Mouse (Mus musculus): Measurements from ENCODE around the gene Rbm12. TPM values are rescaled to one million over a fixed set of nuclear protein-coding genes. Genes with fewer than 3 reads are reported as not detected.

Gene Rbm12
- total RNA-seq (2023): 10 to 100 TPM; 36.8 to 44.8 TPM

GRCm38 (mm10) chr2:156111358-156112079 lies at the start of gene Rbm12, which contains the start of gene Cpne1:
Gene Rbm12 (minus strand): TSS chr2:156111978.
Gene Cpne1 (minus strand): TSS chr2:156111965.

GRCm38 (mm10) chr2:156143953-156144724 lies 32.4 kb upstream of the Rbm12 start, which contains the start of the genes Romo1 and Nfs1:
Gene Romo1 (plus strand): TSS chr2:156144039.
Gene Nfs1 (minus strand): TSS chr2:156144186.

GRCm38 (mm10) chr2:156126992-156127391 lies 15.2 kb upstream of the Rbm12 start, which contains the start of gene Gm28036:
Gene Gm28036 (minus strand): TSS chr2:156127092.

GRCm38 (mm10) chr2:156065099-156066041 lies 46.4 kb downstream of the Rbm12 start, which contains the start of gene Spag4:
Gene Spag4 (plus strand): TSS chr2:156065175.

GRCm38 (mm10) chr2:156052816-156053215 lies 59.0 kb downstream of the Rbm12 start, which contains the start of gene Fer1l4:
Gene Fer1l4 (minus strand): TSS chr2:156052947.

Other genes with a start within 250 kb of the Rbm12 start
- 10 to 100 TPM; 35.4 to 40.9 TPM for gene Uqcc1, start 181.7 kb downstream of the Rbm12 start, total RNA-seq (2023)
- gene Gm15557, start 171.2 kb downstream of the Rbm12 start, total RNA-seq (2023): not detected
- gene Gdf5, start 166.6 kb downstream of the Rbm12 start, total RNA-seq (2023): not detected
- 10 to 100 TPM; 65.6 to 75.0 TPM for gene Cep250, start 155.5 kb downstream of the Rbm12 start, total RNA-seq (2023)
- gene 6430550D23Rik, start 104.0 kb downstream of the Rbm12 start, total RNA-seq (2023): 1 to 10 TPM in 1 of 2 experiments, under 1 TPM in 1; 0.78 to 1.7 TPM
- 100 to 1,000 TPM in 1 of 2 experiments, 10 to 100 TPM in 1; 89.9 to 105 TPM for gene Ergic3, start 103.9 kb downstream of the Rbm12 start, total RNA-seq (2023)
- not detected for gene Fer1l4, start 59.0 kb downstream of the Rbm12 start, total RNA-seq (2023)
- 1 to 10 TPM; 4.9 to 5.0 TPM for gene Spag4, start 46.8 kb downstream of the Rbm12 start, total RNA-seq (2023)
- gene Cpne1, start within 50 bp of the Rbm12 start, total RNA-seq (2023): 10 to 100 TPM; 68.4 to 75.3 TPM
- 10 to 100 TPM; 28.3 to 34.8 TPM for gene Gm28036, start 15.1 kb upstream of the Rbm12 start, total RNA-seq (2023)
- gene Romo1, start 32.1 kb upstream of the Rbm12 start, total RNA-seq (2023): 10 to 100 TPM; 64.2 to 91.4 TPM
- gene Nfs1, start 32.2 kb upstream of the Rbm12 start, total RNA-seq (2023): 10 to 100 TPM; 38.8 to 40.7 TPM
- 1,000 to 10,000 TPM; 1,897 to 2,007 TPM for gene Rbm39, start 68.3 kb upstream of the Rbm12 start, total RNA-seq (2023)
- gene Phf20, start 84.5 kb upstream of the Rbm12 start, total RNA-seq (2023): 10 to 100 TPM; 73.2 to 81.1 TPM
- gene Cnbd2, start 200.3 kb upstream of the Rbm12 start, total RNA-seq (2023): 10 to 100 TPM in 1 of 2 experiments, 1 to 10 TPM in 1; 6.0 to 11.6 TPM
- 100 to 1,000 TPM; 123 to 130 TPM for gene Scand1, start 200.7 kb upstream of the Rbm12 start, total RNA-seq (2023)

Measured in B cell, adult 67 days (primary cell).